Mouse (Mus musculus): Measurements from ENCODE around the gene Gtsf1.
"Not testable (repeated sequence)": the region's sequence is repeated elsewhere in the genome, so short reads cannot be mapped to it uniquely, and the experiment has no call there.

The Gtsf1 gene

GRCm38 (mm10) chr15:103430241-103430640, at the start of gene Gtsf1:
TSS of gene Gtsf1 (minus strand) at chr15:103430470.
- no peak for DNase-seq (ENCODE audit: low read depth, low spot score)

DNA sequence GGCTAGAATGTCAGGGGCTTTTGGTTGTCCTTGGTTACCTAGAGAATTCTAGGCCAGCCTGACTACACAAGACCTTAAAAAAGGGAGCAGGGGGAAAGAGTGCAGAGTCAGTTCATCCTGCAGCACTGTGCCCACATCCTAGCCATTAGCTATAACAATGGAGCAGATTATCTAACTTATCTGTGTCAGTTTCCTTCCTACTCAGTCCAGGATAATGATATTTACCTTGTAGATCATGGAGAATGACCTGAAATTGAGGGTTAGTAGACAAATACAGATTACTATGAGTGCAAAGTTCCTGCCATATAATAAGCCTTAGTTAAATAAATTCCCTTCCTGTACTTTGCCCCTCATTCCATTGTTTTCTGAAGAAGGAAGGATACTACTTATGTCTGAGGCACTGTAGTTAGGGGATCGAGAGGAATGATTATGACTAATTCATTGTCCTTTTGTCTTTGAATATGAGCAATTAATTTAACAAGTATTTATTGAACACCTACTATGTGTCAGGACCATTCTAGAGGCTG, 48.9 kb upstream of the Gtsf1 start:
- DNase-seq (ENCODE audit: low read depth, low spot score), result no peak

GRCm38 (mm10) chr15:103473769-103474168, 43.5 kb upstream of the Gtsf1 start:
- DNase-seq (ENCODE audit: low read depth, low spot score), result no peak

- DNase-seq (ENCODE audit: low read depth, low spot score), result no peak
These were observed 42.9 kb upstream of the Gtsf1 start for GRCm38 (mm10) chr15:103473182-103473581.

DNA sequence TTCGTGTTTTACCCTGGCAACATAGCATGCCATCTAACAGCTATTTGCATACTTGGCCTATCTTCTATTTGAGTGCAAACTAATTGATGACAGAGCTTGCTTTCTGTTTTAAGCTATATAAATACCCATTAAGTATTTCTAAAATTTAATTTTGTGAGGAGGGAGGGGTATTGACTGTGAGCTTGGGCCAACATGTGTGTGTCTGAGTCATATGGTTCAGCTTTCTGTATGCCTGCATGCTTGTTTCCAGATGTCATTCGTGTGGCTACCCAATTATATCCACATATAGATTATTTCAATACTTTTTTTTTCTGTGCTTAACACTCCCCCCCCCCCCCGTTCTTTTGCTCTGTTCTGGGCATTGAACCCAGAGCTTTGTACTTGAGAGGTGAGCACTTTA, 42.0 kb upstream of the Gtsf1 start:
- DNase-seq (ENCODE audit: low read depth, low spot score), result no peak

- no peak for DNase-seq (ENCODE audit: low read depth, low spot score)
These were observed 41.4 kb upstream of the Gtsf1 start for GRCm38 (mm10) chr15:103471488-103472194.

DNA sequence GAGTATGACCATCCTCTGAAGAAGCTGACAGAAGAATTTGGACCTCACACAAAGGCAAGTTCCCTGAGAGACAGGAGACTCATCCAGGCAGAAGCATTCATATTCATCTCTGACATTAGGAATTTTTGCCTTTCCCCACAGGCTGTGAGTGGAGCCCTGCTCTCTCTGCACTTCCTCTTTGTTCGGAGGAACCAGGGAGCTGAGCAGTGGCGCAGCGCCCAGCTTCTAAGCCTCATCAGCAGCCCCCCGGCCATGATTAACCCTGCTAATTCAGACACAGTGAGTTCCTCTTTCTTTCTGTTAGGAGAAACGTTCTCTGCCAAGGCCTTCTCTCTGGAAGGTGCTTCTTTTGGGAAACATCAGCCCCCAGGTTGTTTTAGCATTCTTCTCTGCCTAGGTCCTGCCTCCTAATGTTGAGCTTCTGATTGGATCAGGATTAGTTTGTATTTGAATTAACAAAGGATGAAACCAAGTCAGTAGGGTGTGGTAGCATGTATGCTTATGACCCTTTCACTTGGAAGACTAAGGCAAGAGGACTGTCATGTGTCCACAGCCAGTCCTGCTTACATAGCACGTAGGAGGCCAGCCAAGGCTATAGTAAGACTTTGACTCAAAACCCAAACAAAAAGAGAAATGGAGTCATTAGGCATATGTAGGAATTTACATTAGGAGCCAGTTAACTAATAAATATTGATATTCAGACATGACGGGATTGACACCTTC, 32.4 kb upstream of the Gtsf1 start:
- DNase-seq (ENCODE audit: low read depth, low spot score), result peak; percentile 5

DNA sequence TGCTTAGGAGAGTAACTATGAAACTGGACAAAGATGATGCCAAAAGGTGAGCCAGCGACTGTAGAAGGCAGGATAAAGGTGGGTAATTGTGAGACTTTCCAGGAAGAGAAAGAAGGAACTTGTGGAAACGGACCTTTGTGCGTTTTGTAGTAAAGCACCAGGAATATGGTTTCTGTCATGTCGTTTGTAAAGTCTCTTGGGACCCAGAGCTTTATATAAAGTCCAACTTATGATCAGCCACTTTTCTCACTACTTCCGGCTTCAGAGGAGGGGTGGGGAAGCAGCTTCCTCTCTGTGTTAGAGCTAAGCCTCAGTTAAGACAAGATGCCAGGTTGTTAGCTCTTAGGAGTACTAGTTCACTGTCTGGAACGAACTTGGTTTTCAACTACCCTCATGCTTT, 24.2 kb upstream of the Gtsf1 start:
- no peak for DNase-seq (ENCODE audit: low read depth, low spot score)

GRCm38 (mm10) chr15:103453551-103454218, 23.4 kb upstream of the Gtsf1 start, which contains the start of gene Nckap1l:
TSS of gene Nckap1l (plus strand) at chr15:103453794.
- peak; percentile 67 for DNase-seq (ENCODE audit: low read depth, low spot score)

DNA sequence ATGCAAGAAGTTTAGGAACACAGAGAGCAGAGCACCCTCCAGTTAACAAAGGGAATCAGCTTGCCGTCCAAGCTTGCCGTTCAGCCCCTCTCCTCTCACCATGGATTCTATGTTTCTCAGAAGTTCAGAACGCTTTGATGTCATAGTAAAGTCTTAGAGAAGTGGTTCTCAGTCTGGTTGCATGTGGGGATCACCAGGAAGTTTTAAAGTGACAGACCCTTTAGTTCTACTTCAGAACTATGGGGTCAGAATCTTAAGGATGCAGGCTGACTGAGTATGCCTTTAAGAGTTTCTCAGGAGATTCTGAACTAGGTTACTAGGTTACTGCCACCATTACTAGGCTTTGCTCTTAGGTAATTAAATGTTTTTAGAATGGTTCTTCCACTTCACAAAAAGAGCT, 18.1 kb upstream of the Gtsf1 start, which contains the start of gene Gtsf2:
Gtsf2 (minus strand) TSS at position 101 of the 400 bp plus-strand sequence.
- no peak for DNase-seq (ENCODE audit: low read depth, low spot score)

- DNase-seq (ENCODE audit: low read depth, low spot score), result not testable (repeated sequence)
These were observed 15.7 kb upstream of the Gtsf1 start for GRCm38 (mm10) chr15:103445966-103446365.

DNA sequence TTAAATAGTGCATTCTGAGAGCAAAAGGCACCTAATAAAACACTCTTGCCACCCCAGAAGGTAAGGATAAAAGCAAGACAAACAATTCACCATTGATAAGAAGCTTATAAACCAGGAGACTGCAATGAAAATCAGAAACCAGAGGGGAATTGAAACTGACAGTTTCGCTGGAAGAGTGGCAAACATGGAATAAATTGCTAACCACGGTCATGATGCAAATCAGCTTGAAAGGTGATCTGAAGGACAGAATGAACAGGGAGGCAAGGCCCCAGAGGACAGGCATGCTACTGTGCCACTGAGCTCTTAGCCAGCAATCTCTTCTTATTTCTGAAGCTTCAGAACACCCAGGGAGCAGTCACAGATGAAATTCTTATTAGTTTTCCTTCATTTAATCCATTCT, 3.3 kb downstream of the Gtsf1 start:
- no peak for DNase-seq (ENCODE audit: low read depth, low spot score)

DNA sequence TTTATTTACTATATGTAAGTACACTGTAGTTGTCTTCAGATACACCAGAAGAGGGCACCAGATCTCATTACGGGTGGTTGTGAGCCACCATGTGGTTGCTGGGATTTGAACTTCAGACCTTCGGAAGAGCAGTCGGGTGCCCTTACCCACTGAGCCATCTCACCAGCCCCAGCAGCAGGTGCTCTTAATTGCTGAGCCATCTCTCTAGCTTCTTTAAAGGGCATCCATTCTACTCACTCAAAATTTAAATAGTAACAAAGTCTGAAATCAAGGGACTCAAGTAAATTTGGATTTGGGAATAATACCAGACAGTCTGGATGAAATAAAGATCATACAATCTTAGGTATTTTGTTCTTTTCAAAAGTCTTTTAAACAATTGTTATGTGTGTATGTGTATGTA, 24.7 kb downstream of the Gtsf1 start:
- not testable (repeated sequence) for DNase-seq (ENCODE audit: low read depth, low spot score)

DNA sequence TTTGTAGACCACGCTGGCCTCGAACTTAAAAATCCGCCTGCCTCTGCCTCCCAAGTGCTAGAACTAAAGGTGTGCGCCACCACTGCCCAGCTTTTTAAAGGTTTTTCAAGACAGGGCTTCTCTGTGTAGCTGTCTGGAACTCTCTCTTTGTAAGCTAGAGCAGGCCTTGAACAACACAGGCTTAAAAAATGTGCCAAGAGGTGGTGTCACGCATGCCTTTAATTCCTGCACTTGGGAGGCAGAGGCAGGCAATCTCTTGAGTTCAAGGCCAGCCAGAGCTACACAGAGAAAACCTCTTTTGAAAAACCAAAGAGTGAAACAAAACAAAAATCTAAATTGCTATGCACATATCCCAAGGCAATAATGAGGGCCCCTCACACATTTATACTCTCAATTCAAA, 28.9 kb downstream of the Gtsf1 start:
- DNase-seq (ENCODE audit: low read depth, low spot score), result no peak

GRCm38 (mm10) chr15:103393577-103393976, 36.7 kb downstream of the Gtsf1 start:
- no peak for DNase-seq (ENCODE audit: low read depth, low spot score)

GRCm38 (mm10) chr15:103388556-103389145, 41.6 kb downstream of the Gtsf1 start:
- no peak for DNase-seq (ENCODE audit: low read depth, low spot score)

DNA sequence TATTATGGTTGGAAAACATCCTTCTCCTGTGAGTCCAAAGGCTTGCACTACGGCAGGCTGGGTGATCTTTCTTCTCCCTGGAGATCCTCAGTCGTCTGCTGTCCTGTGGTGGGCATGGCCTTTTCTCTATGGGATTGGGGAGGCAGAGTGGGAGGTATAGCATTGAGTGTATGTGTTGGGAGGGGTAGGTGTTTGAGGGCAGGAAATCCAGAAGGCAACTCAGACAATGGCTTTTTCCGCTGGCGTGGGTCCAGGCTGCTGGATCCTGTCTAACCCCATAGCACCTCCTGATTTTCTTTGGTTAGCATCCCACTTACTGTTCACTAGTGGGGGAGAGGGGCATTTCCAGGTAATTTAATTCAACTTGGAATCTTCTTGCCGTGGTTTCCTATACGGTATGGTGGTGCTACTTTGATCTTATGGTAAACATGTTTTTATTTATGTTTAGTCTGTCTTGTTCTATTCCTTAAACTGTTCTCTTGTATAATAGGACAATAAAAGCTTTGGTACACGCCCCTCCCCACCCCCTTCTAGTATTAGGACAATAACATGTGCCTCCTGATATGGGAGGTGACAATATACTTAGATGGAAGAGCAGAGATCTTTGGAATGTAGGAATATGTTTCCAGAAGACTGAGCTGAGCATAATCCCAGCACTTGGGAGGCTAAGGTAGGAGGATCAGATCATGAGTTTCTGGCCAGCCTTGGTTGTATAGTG, 46.3 kb downstream of the Gtsf1 start:
- DNase-seq (ENCODE audit: low read depth, low spot score), result no peak

DNA sequence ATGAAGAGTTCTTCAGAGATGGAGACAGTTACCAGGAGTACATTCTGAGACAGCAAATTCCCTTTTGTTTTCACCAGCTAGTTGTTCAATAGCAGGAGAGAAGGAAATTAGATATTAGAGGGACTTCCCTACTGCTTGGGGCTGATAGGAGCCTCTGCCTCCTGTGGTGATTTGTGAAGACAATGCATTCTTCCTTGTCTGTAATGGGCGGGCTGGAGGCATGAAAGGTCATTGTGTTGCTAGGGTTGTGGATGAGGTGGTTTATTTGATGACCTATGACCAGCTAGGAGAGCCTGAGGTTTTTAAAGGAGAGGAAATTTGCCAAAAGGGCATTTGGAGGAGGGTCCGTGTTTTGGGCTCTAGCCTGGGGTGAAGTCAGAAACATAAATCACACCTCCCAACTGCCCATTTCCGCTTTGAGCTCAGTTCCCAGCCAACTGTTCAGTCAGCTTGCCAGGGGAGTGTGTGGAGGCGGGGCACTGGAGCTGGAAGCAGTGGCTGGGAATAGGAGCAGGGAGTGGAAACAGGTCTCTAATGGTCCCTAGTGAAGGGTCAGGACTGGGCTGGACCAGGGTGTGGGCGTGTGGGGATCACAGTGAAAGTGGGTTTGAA, 47.4 kb downstream of the Gtsf1 start:
- no peak for DNase-seq (ENCODE audit: low read depth, low spot score)

DNA sequence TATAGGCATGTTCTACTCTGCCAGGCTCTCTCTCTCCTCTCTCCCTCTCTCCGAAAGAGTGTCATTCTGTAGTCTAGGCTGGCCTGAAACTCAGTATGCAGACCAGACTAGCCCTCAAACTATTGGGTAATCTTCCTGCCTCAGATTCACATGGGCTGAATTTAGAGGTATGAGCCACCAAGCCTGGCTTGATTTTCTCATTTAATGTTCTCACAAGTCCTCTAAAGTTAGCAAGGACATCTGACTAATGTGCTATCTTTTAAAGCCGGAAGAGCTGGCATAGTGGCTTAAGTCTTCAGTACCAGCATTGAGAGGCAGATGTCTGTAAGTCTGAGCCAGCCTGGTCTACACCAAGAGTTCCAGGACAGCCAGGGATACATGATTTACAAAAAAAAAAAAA, 48.2 kb downstream of the Gtsf1 start:
- DNase-seq (ENCODE audit: low read depth, low spot score), result no peak

DNA sequence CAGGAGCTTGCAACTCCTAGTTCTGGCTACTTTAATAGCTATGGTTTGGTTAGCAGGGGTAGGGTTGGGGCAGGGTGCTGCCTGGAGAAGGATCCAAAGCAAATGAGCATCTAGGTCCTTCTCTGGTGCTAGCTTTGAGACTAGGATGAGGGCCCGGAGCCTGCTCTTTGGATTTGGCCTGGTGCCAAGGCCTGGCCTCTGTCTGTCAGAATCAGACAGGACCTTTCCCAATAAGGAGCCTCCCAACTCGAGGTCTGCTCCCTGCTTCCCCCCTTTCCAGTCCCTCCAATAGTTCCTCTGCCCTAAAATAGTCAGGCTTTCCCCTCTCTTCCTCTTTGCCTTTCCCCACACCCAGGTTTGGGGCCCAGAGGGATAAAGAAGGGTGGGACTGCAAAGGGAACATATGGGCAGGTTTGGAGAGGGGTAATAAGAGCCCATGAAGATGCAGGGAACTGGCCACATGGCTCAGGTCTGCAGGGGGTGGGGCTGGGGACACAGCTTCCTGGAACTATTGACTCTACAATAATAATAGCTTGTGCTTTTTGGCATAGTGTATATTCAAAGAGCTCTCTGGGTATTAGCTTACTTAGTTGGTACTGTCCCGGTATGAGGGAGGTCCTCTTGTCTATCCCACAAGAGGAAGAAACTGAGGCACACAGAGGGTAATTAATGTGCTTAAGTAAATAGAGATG, 51.5 kb downstream of the Gtsf1 start:
- no peak for DNase-seq (ENCODE audit: low read depth, low spot score)

All from skeletal muscle tissue, adult 2 months (tissue).